Mouse (Mus musculus): ENCODE measurements around the gene Egf. TPM values are rescaled to one million over a fixed set of nuclear protein-coding genes. Genes with fewer than 3 reads are reported as not detected.

The Egf gene
- polyA plus RNA-seq, 1 experiment from 2014 or later, result 2.2 TPM

GRCm38 (mm10) chr3:129646781-129647180 is 108.3 kb downstream of the Egf start:
- no peaks in the 10 kb centered on the region for H3K9me3 ChIP-seq
- H3K4me3 ChIP-seq, result no peak overlapping the region
- no peak overlapping the region for H3K27ac ChIP-seq (replicated peaks)
- 80% methylated on average over 5 of the region's 5 CpGs for WGBS
- no peak overlapping the region for H3K4me2 ChIP-seq (replicated peaks)
- no peaks in the 10 kb centered on the region for H3K27me3 ChIP-seq
- ATAC-seq (replicated peaks), result no peak
- H3K4me1 ChIP-seq, result no peaks in the 10 kb centered on the region
- H3K36me3 ChIP-seq, result no peaks in the 10 kb centered on the region
- no peak overlapping the region for H3K9ac ChIP-seq (replicated peaks)

GRCm38 (mm10) chr3:129645409-129645808 is 109.7 kb downstream of the Egf start:
- H3K27ac ChIP-seq (replicated peaks), result no peak overlapping the region
- no peaks in the 10 kb centered on the region for H3K4me1 ChIP-seq
- no peak overlapping the region for H3K9ac ChIP-seq (replicated peaks)
- H3K9me3 ChIP-seq, result no peaks in the 10 kb centered on the region
- WGBS, result 82% methylated on average over 3 of the region's 3 CpGs
- ATAC-seq (replicated peaks), result no peak
- H3K36me3 ChIP-seq, result no peaks in the 10 kb centered on the region
- H3K4me2 ChIP-seq (replicated peaks), result no peak overlapping the region
- no peaks in the 10 kb centered on the region for H3K27me3 ChIP-seq
- no peak overlapping the region for H3K4me3 ChIP-seq

- Histone ChIP-seq H3K27me3 (no peaks in the 10 kb centered on the region), H3K4me1 (peaks cover 7% of the 10 kb centered on the region), H3K4me3 (no peak overlapping the region), H3K9me3 (no peaks in the 10 kb centered on the region), H3K36me3 (no peaks in the 10 kb centered on the region), H3K9ac (replicated peaks) (no peak overlapping the region), H3K27ac (replicated peaks) (no peak overlapping the region), H3K4me2 (replicated peaks) (no peak overlapping the region)
- ATAC-seq (replicated peaks), result no peak
- WGBS, result 72% methylated on average over 7 of the region's 7 CpGs
Measured at GRCm38 (mm10) chr3:129641621-129642020, 113.5 kb downstream of the Egf start.

DNA sequence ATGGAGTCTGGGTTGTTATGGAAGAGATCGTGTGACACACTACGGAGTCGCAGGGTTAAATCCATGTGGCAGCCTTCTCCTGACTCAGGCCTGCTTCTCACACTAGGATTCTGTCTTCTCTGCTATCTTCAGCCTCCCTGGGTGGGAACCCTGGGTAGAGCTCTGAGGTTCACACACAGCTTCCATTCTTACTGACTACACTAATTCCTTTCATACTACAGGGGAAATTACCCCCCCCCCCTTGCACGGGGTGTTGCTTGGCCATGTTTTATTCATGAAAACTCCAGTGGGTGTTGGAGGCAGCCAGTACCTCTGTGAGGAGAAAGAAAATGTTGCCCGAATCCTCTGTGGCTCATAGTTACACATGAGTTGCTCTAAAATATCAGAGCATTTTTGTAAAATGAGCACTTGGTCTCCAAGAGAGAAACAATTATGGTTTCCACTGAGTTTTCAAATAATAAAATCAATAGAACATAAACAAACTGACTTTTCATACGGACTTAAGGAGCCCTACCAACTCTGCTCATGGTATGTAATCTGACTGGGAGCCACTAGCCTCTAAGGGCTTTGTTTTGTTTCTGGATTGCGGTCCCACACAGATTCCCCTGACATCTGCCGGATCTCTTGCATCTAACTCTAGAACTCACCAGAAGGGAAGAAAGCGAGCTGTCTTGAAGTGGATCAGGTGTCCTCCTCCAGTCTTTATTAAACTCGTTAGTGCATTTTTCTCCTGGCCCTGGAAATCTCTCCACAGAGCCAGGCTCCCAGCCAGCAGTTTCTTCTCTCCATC is 114.7 kb downstream of the Egf start:
- Histone ChIP-seq H3K9me3 (no peaks in the 10 kb centered on the region), H3K27ac (replicated peaks) (no peak overlapping the region), H3K4me1 (peaks cover 7% of the 10 kb centered on the region), H3K36me3 (no peaks in the 10 kb centered on the region), H3K27me3 (no peaks in the 10 kb centered on the region), H3K9ac (replicated peaks) (no peak overlapping the region), H3K4me2 (replicated peaks) (no peak overlapping the region), H3K4me3 (no peak overlapping the region)
- peak; percentile 86 for ATAC-seq (replicated peaks)
- WGBS, result 37% methylated on average over 10 of the region's 10 CpGs

- H3K9ac ChIP-seq (replicated peaks), result no peak overlapping the region
- H3K4me1 ChIP-seq, result peaks cover 7% of the 10 kb centered on the region
- H3K27ac ChIP-seq (replicated peaks), result no peak overlapping the region
- no peak for ATAC-seq (replicated peaks)
- H3K9me3 ChIP-seq, result no peaks in the 10 kb centered on the region
- no peaks in the 10 kb centered on the region for H3K36me3 ChIP-seq
- WGBS, result 59% methylated on average over 5 of the region's 5 CpGs
- H3K27me3 ChIP-seq, result no peaks in the 10 kb centered on the region
- no peak overlapping the region for H3K4me2 ChIP-seq (replicated peaks)
- no peak overlapping the region for H3K4me3 ChIP-seq
Measured at GRCm38 (mm10) chr3:129639701-129640100, 115.4 kb downstream of the Egf start.

- ATAC-seq (replicated peaks), result no peak
- Histone ChIP-seq H3K9ac (replicated peaks) (no peak overlapping the region), H3K9me3 (no peaks in the 10 kb centered on the region), H3K4me3 (no peak overlapping the region), H3K4me2 (replicated peaks) (no peak overlapping the region), H3K27ac (replicated peaks) (no peak overlapping the region), H3K27me3 (no peaks in the 10 kb centered on the region), H3K4me1 (peaks cover 7% of the 10 kb centered on the region), H3K36me3 (no peaks in the 10 kb centered on the region; the same call in 1 of the 2 replicates)
- 91% methylated on average over 6 of the region's 6 CpGs for WGBS
Measured at GRCm38 (mm10) chr3:129637446-129637845, 117.7 kb downstream of the Egf start.

- H3K4me1 ChIP-seq, result no peaks in the 10 kb centered on the region
- no peaks in the 10 kb centered on the region for H3K9me3 ChIP-seq
- peaks cover 5% of the 10 kb centered on the region; the same call in 1 of the 2 replicates for H3K36me3 ChIP-seq
- H3K27me3 ChIP-seq, result no peaks in the 10 kb centered on the region
- no peak overlapping the region for H3K4me2 ChIP-seq (replicated peaks)
- H3K9ac ChIP-seq (replicated peaks), result no peak overlapping the region
- H3K27ac ChIP-seq (replicated peaks), result no peak overlapping the region
- ATAC-seq (replicated peaks), result peak; percentile 69; the same call in 1 of the 2 replicates
- H3K4me3 ChIP-seq, result no peak overlapping the region
- WGBS, result 83% methylated on average over 11 of the region's 11 CpGs
Measured at GRCm38 (mm10) chr3:129634260-129634901, 120.7 kb downstream of the Egf start.

DNA sequence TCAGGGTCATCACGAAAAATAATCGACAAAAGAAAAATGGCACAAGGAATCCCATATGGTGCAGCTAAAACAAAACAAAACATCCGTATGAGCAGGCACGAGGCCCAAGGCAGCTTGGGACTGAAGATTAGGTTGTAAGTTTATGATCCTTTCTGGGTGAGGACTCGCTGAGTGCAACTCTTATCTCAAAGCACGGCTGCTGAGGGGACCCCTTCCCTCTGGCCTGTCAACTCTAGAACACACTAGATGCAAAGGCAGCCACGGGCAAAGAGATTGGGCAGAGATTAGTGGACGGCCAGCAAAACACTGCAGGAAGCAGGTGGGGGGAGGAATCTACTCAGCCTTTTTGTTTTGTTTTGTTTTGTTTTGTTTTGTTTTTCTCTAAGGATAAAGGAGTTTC is 121.6 kb downstream of the Egf start:
- WGBS, result 69% methylated on average over 8 of the region's 8 CpGs
- peaks cover 5% of the 10 kb centered on the region; the same call in 1 of the 2 replicates for H3K36me3 ChIP-seq
- no peaks in the 10 kb centered on the region for H3K9me3 ChIP-seq
- no peak for ATAC-seq (replicated peaks)
- H3K4me3 ChIP-seq, result no peak overlapping the region
- H3K27ac ChIP-seq (replicated peaks), result no peak overlapping the region
- no peak overlapping the region for H3K4me2 ChIP-seq (replicated peaks)
- H3K9ac ChIP-seq (replicated peaks), result no peak overlapping the region
- no peaks in the 10 kb centered on the region for H3K27me3 ChIP-seq
- no peaks in the 10 kb centered on the region for H3K4me1 ChIP-seq

- Histone ChIP-seq H3K27me3 (no peaks in the 10 kb centered on the region), H3K4me2 (replicated peaks) (no peak overlapping the region), H3K9ac (replicated peaks) (no peak overlapping the region), H3K27ac (replicated peaks) (no peak overlapping the region), H3K4me1 (no peaks in the 10 kb centered on the region), H3K9me3 (no peaks in the 10 kb centered on the region), H3K36me3 (peaks cover 5% of the 10 kb centered on the region; the same call in 1 of the 2 replicates), H3K4me3 (no peak overlapping the region)
- ATAC-seq (replicated peaks), result no peak
- WGBS, result 93% methylated on average over 5 of the region's 5 CpGs
Measured at GRCm38 (mm10) chr3:129631857-129632256, 123.3 kb downstream of the Egf start.

- no peaks in the 10 kb centered on the region for H3K4me1 ChIP-seq
- ATAC-seq (replicated peaks), result no peak
- 83% methylated on average over 1 of the region's 1 CpGs for WGBS
- peaks cover 5% of the 10 kb centered on the region; the same call in 1 of the 2 replicates for H3K36me3 ChIP-seq
- no peaks in the 10 kb centered on the region for H3K9me3 ChIP-seq
- no peak overlapping the region for H3K4me2 ChIP-seq (replicated peaks)
- H3K27ac ChIP-seq (replicated peaks), result no peak overlapping the region
- no peak overlapping the region for H3K4me3 ChIP-seq
- no peaks in the 10 kb centered on the region for H3K27me3 ChIP-seq
- no peak overlapping the region for H3K9ac ChIP-seq (replicated peaks)
Measured at GRCm38 (mm10) chr3:129631018-129631417, 124.1 kb downstream of the Egf start.

Measured in forebrain, embryonic 15.5 days (tissue).